Mouse (Mus musculus): ENCODE measurements at regions not wholly inside any gene's neighbourhood (a gene's known extent, or its start where the extent isn't known, plus 50 kb on each side); places are given as distances from the start of the nearest gene placed in this dataset.

GRCm38 (mm10) chr9:69705942-69706341, 54.8 kb downstream of the Foxb1 start:
- DNase-seq: no peak

- DNase-seq: no peak
Measured at GRCm38 (mm10) chr9:69705071-69705470, 55.7 kb downstream of the Foxb1 start.

- no peak for DNase-seq
Measured at GRCm38 (mm10) chr9:69703731-69704130, 57.0 kb downstream of the Foxb1 start.

GRCm38 (mm10) chr9:69702156-69702928, 58.4 kb downstream of the Foxb1 start:
- no peak for DNase-seq

GRCm38 (mm10) chr9:69700696-69701095, 60.0 kb downstream of the Foxb1 start:
- no peak for DNase-seq

- DNase-seq: no peak
Measured at GRCm38 (mm10) chr9:69691756-69692155, 69.0 kb downstream of the Foxb1 start.

- DNase-seq: no peak
Measured at GRCm38 (mm10) chr9:69687349-69688123, 73.2 kb downstream of the Foxb1 start.

- DNase-seq: no peak
Measured at GRCm38 (mm10) chr9:69686766-69687165, 74.0 kb downstream of the Foxb1 start.

GRCm38 (mm10) chr9:69685630-69686029, 75.1 kb downstream of the Foxb1 start:
- DNase-seq: no peak

GRCm38 (mm10) chr9:69681372-69682213, 79.1 kb downstream of the Foxb1 start:
- DNase-seq: no peak

- no peak for DNase-seq
Measured at GRCm38 (mm10) chr9:69678634-69679033, 82.1 kb downstream of the Foxb1 start.

- DNase-seq: no peak
Measured at GRCm38 (mm10) chr9:69673463-69674105, 87.2 kb downstream of the Foxb1 start.

- DNase-seq: no peak
Measured at GRCm38 (mm10) chr9:69672657-69673462, 87.9 kb downstream of the Foxb1 start.

GRCm38 (mm10) chr9:69671199-69671598, 89.5 kb downstream of the Foxb1 start:
- DNase-seq: no peak

- no peak for DNase-seq
Measured at GRCm38 (mm10) chr9:69670551-69671044, 90.1 kb downstream of the Foxb1 start.

- DNase-seq: no peak
Measured at GRCm38 (mm10) chr9:69669611-69670550, 90.9 kb downstream of the Foxb1 start.

- DNase-seq: no peak
Measured at GRCm38 (mm10) chr9:69668475-69669090, 92.2 kb downstream of the Foxb1 start.

GRCm38 (mm10) chr9:69667064-69667533, 93.6 kb downstream of the Foxb1 start:
- DNase-seq: no peak

GRCm38 (mm10) chr9:69664201-69664600, 96.5 kb downstream of the Foxb1 start:
- no peak for DNase-seq

GRCm38 (mm10) chr9:69662394-69662793, 98.3 kb downstream of the Foxb1 start:
- no peak for DNase-seq

Data from right cerebral cortex, adult 18-20 months (tissue).